Mouse (Mus musculus): ENCODE data around the gene Gm36028. TPM values are rescaled to one million over a fixed set of nuclear protein-coding genes. Genes with fewer than 3 reads are reported as not detected.

Gm36028 gene
- total and polyA plus RNA-seq, 2 experiments: 2.1 to 5.3 TPM

GRCm38 (mm10) chr16:37877406-37877805 is 16.5 kb upstream of the Gm36028 start:
- Histone ChIP-seq H3K27me3 (ENCODE audit: control insufficient read depth, insufficient read depth, low read length) (no peaks in the 10 kb centered on the region), H3K79me2 (ENCODE audit: control insufficient read depth, insufficient read depth, low read length) (peaks cover 19% of the 10 kb centered on the region; the same call in 1 of the 2 replicates), H3K27ac (replicated peaks; ENCODE audit: insufficient read depth, low read depth, low read length) (no peak overlapping the region), H3K36me3 (ENCODE audit: control insufficient read depth, insufficient read depth, low read length) (peaks cover 45% of the 10 kb centered on the region), H3K9ac (ENCODE audit: low read depth, low read length) (no peak overlapping the region), H3K4me3 (ENCODE audit: insufficient read depth, low read depth, low read length) (no peak overlapping the region), H3K4me1 (ENCODE audit: control insufficient read depth, insufficient read depth, low read length) (peaks cover 17% of the 10 kb centered on the region)
- TF ChIP-seq CTCF (IDR thresholded peaks at IDR 0.05; ENCODE audit: low read depth, low read length) (no peak), POLR2A (IDR thresholded peaks at IDR 0.05; ENCODE audit: extremely low read depth, insufficient read depth, low read length) (no peak)
- WGBS: 97% methylated on average over 3 of the region's 3 CpGs
- no peak for DNase-seq (ENCODE audit: extremely low read depth, low read depth, low spot score)

- TF ChIP-seq POLR2A (IDR thresholded peaks at IDR 0.05; ENCODE audit: extremely low read depth, insufficient read depth, low read length): no peak
- no peak for TF ChIP-seq CTCF (IDR thresholded peaks at IDR 0.05; ENCODE audit: low read depth, low read length)
- H3K36me3 ChIP-seq (ENCODE audit: control insufficient read depth, insufficient read depth, low read length): peaks cover 25% of the 10 kb centered on the region
- H3K79me2 ChIP-seq (ENCODE audit: control insufficient read depth, insufficient read depth, low read length): peaks cover 29% of the 10 kb centered on the region; the same call in 1 of the 2 replicates
- H3K9ac ChIP-seq (ENCODE audit: low read depth, low read length): no peak overlapping the region
- peak overlapping the region; percentile 5; the same call in 1 of the 2 replicates for H3K27ac ChIP-seq (replicated peaks; ENCODE audit: insufficient read depth, low read depth, low read length)
- peaks cover 32% of the 10 kb centered on the region for H3K4me1 ChIP-seq (ENCODE audit: control insufficient read depth, insufficient read depth, low read length)
- H3K4me3 ChIP-seq (ENCODE audit: insufficient read depth, low read depth, low read length): no peak overlapping the region
- H3K27me3 ChIP-seq (ENCODE audit: control insufficient read depth, insufficient read depth, low read length): no peaks in the 10 kb centered on the region
- no peak for DNase-seq (ENCODE audit: extremely low read depth, low read depth, low spot score)
- 59% methylated on average over 4 of the region's 4 CpGs for WGBS
These were observed 13.7 kb upstream of the Gm36028 start for GRCm38 (mm10) chr16:37874501-37875235.

- 37% methylated on average over 4 of the region's 4 CpGs for WGBS
- DNase-seq (ENCODE audit: extremely low read depth, low read depth, low spot score): peak; percentile 62
- H3K27ac ChIP-seq (replicated peaks; ENCODE audit: insufficient read depth, low read depth, low read length): peak overlapping the region; percentile 58
These were observed 10.3 kb upstream of the Gm36028 start for GRCm38 (mm10) chr16:37871112-37871715.

GRCm38 (mm10) chr16:37869470-37870231 is 8.7 kb upstream of the Gm36028 start:
- peak; percentile 70 for DNase-seq (ENCODE audit: extremely low read depth, low read depth, low spot score)
- peaks cover 20% of the 10 kb centered on the region; the same call in 1 of the 2 replicates for H3K79me2 ChIP-seq (ENCODE audit: control insufficient read depth, insufficient read depth, low read length)
- WGBS: 0% methylated on average over 4 of the region's 4 CpGs

More at GRCm38 (mm10) chr16:37871112-37871715, 10.3 kb upstream of the Gm36028 start:
- peaks cover 31% of the 10 kb centered on the region for H3K4me1 ChIP-seq (ENCODE audit: control insufficient read depth, insufficient read depth, low read length)
- no peak overlapping the region for H3K4me3 ChIP-seq (ENCODE audit: insufficient read depth, low read depth, low read length)
- H3K36me3 ChIP-seq (ENCODE audit: control insufficient read depth, insufficient read depth, low read length): peaks cover 2% of the 10 kb centered on the region; the same call in 1 of the 2 replicates
- H3K27me3 ChIP-seq (ENCODE audit: control insufficient read depth, insufficient read depth, low read length): no peaks in the 10 kb centered on the region
- no peak overlapping the region for H3K9ac ChIP-seq (ENCODE audit: low read depth, low read length)
- H3K79me2 ChIP-seq (ENCODE audit: control insufficient read depth, insufficient read depth, low read length): peaks cover 24% of the 10 kb centered on the region; the same call in 1 of the 2 replicates
- TF ChIP-seq CTCF (IDR thresholded peaks at IDR 0.05; ENCODE audit: low read depth, low read length): no peak
- TF ChIP-seq POLR2A (IDR thresholded peaks at IDR 0.05; ENCODE audit: extremely low read depth, insufficient read depth, low read length): no peak

GRCm38 (mm10) chr16:37868506-37869469 is 7.8 kb upstream of the Gm36028 start:
- peaks cover 20% of the 10 kb centered on the region; the same call in 1 of the 2 replicates for H3K79me2 ChIP-seq (ENCODE audit: control insufficient read depth, insufficient read depth, low read length)
- peaks cover 2% of the 10 kb centered on the region; the same call in 1 of the 2 replicates for H3K36me3 ChIP-seq (ENCODE audit: control insufficient read depth, insufficient read depth, low read length)
- TF ChIP-seq CTCF (IDR thresholded peaks at IDR 0.05; ENCODE audit: low read depth, low read length) (no peak), POLR2A (IDR thresholded peaks at IDR 0.05; ENCODE audit: extremely low read depth, insufficient read depth, low read length) (no peak)
- under 1% methylated on average over 87 of the region's 87 CpGs for WGBS
- H3K27me3 ChIP-seq (ENCODE audit: control insufficient read depth, insufficient read depth, low read length): no peaks in the 10 kb centered on the region
- H3K27ac ChIP-seq (replicated peaks; ENCODE audit: insufficient read depth, low read depth, low read length): peak overlapping the region; percentile 100
- H3K4me3 ChIP-seq (ENCODE audit: insufficient read depth, low read depth, low read length): peak overlapping the region; percentile 87
- peak; percentile 61 for DNase-seq (ENCODE audit: extremely low read depth, low read depth, low spot score)
- H3K4me1 ChIP-seq (ENCODE audit: control insufficient read depth, insufficient read depth, low read length): peaks cover 34% of the 10 kb centered on the region
- peak overlapping the region; percentile 98 for H3K9ac ChIP-seq (ENCODE audit: low read depth, low read length)

More at GRCm38 (mm10) chr16:37869470-37870231, 8.7 kb upstream of the Gm36028 start:
- Histone ChIP-seq H3K4me3 (ENCODE audit: insufficient read depth, low read depth, low read length) (peak overlapping the region; percentile 87), H3K27ac (replicated peaks; ENCODE audit: insufficient read depth, low read depth, low read length) (peak overlapping the region; percentile 62), H3K27me3 (ENCODE audit: control insufficient read depth, insufficient read depth, low read length) (no peaks in the 10 kb centered on the region), H3K36me3 (ENCODE audit: control insufficient read depth, insufficient read depth, low read length) (peaks cover 2% of the 10 kb centered on the region; the same call in 1 of the 2 replicates), H3K9ac (ENCODE audit: low read depth, low read length) (peak overlapping the region; percentile 98), H3K4me1 (ENCODE audit: control insufficient read depth, insufficient read depth, low read length) (peaks cover 31% of the 10 kb centered on the region)
- TF ChIP-seq POLR2A (IDR thresholded peaks at IDR 0.05; ENCODE audit: extremely low read depth, insufficient read depth, low read length) (no peak), CTCF (IDR thresholded peaks at IDR 0.05; ENCODE audit: low read depth, low read length) (no peak)

All from liver, adult 2 months (tissue).